Mouse (Mus musculus) myocyte (in vitro differentiated cells): ENCODE measurements at regions not wholly inside any gene's neighbourhood (a gene's known extent, or its start where the extent isn't known, plus 50 kb on each side); places are given as distances from the start of the nearest gene placed in this dataset.

Experiments used
- H3K27me3 ChIP-seq: one replicate; pipeline ENCODE4 v1.6.1; 2011; ENCODE audit not compliant: control insufficient read depth, insufficient read depth, insufficient read length
- H3K36me3 ChIP-seq: one replicate; pipeline ENCODE4 v1.6.1; 2011; ENCODE audit not compliant: control insufficient read depth, insufficient read depth
- H3K4me2 ChIP-seq: one replicate; pipeline ENCODE4 v1.6.1; 2011; ENCODE audit warnings: low read depth, control low read depth
- H3K4me3 ChIP-seq: one replicate; pipeline ENCODE4 v1.5.1; 2011; ENCODE audit warnings: mild to moderate bottlenecking, control low read depth, moderate library complexity
- H3K79me2 ChIP-seq: one replicate; pipeline ENCODE4 v1.6.1; 2011; ENCODE audit not compliant: control insufficient read depth, insufficient read depth
- H3ac ChIP-seq: one replicate; pipeline ENCODE4 v1.6.1; 2011; ENCODE audit not compliant: control insufficient read depth, insufficient read length
- CEBPB ChIP-seq: IDR thresholded peaks from 2 replicates; pipeline ENCODE4 v1.6.1; 2011; ENCODE audit warnings: mild to moderate bottlenecking, moderate library complexity; ENCODE audit not compliant: poor library complexity, insufficient read depth, severe bottlenecking
- E2F4 ChIP-seq: IDR thresholded peaks from one replicate; pipeline ENCODE4 v1.6.1; 2011; ENCODE audit warnings: mild to moderate bottlenecking, control low read depth, moderate library complexity; ENCODE audit not compliant: insufficient read depth
- MAX ChIP-seq: IDR thresholded peaks from one replicate; pipeline ENCODE4 v1.6.1; 2011; ENCODE audit warnings: low read depth, mild to moderate bottlenecking, control low read depth
- MYOD1 ChIP-seq, 3 experiments: IDR thresholded peaks; one replicate each; pipeline ENCODE4 v1.6.1; 2011; ENCODE audit warnings: control low read depth in 2 of 3, low read depth in 2 of 3, mild to moderate bottlenecking in 2 of 3, moderate library complexity in 1 of 3; ENCODE audit not compliant: insufficient read length in 2 of 3, control insufficient read depth in 1 of 3
- MYOG ChIP-seq, 3 experiments: IDR thresholded peaks; one replicate each; pipeline ENCODE4 v1.6.1; 2011; ENCODE audit warnings: control low read depth in 2 of 3, low read depth in 2 of 3, mild to moderate bottlenecking in 2 of 3; ENCODE audit not compliant: insufficient read length in 2 of 3, control insufficient read depth in 1 of 3, insufficient read depth in 1 of 3
- POLR2A ChIP-seq: IDR thresholded peaks from one replicate; pipeline ENCODE4 v1.6.1; 2011; ENCODE audit warnings: low read depth, mild to moderate bottlenecking, control low read depth, moderate library complexity; ENCODE audit not compliant: insufficient read length
- POLR2AphosphoS2 ChIP-seq: IDR thresholded peaks from one replicate; pipeline ENCODE4 v1.6.1; 2011; ENCODE audit warnings: low read depth, control low read depth; ENCODE audit not compliant: insufficient read length
- REST ChIP-seq: IDR thresholded peaks from one replicate; pipeline ENCODE4 v1.6.1; 2011; ENCODE audit warnings: mild to moderate bottlenecking, control low read depth, moderate library complexity; ENCODE audit not compliant: insufficient read depth, insufficient read length
- SRF ChIP-seq: IDR thresholded peaks from one replicate; pipeline ENCODE4 v1.6.1; 2011; ENCODE audit warnings: low read depth; ENCODE audit not compliant: control insufficient read depth, insufficient read length
- TCF12 ChIP-seq: IDR thresholded peaks from one replicate; pipeline ENCODE4 v1.6.1; 2011; ENCODE audit warnings: mild to moderate bottlenecking, control low read depth; ENCODE audit not compliant: poor library complexity, insufficient read depth, severe bottlenecking
- TCF3 ChIP-seq: IDR thresholded peaks from one replicate; pipeline ENCODE4 v1.6.1; 2011; ENCODE audit warnings: low read depth, control low read depth; ENCODE audit not compliant: insufficient read length
- USF1 ChIP-seq: IDR thresholded peaks from one replicate; pipeline ENCODE4 v1.6.1; 2011; ENCODE audit warnings: low read depth, mild to moderate bottlenecking, control low read depth, moderate library complexity

- no peak overlapping the region for H3K4me3 ChIP-seq
- no peaks in the 10 kb centered on the region for H3K79me2 ChIP-seq
- H3K27me3 ChIP-seq, result no peaks in the 10 kb centered on the region
- no peak overlapping the region for H3ac ChIP-seq
- H3K4me2 ChIP-seq, result no peak overlapping the region
- H3K36me3 ChIP-seq, result no peaks in the 10 kb centered on the region
- TF ChIP-seq MAX (no peak), USF1 (no peak), E2F4 (no peak), TCF12 (no peak), POLR2A (no peak), SRF (no peak), TCF3 (no peak)
Observed at GRCm38 (mm10) chr15:74461935-74462334, 174.2 kb downstream of the Mroh4 start.

DNA sequence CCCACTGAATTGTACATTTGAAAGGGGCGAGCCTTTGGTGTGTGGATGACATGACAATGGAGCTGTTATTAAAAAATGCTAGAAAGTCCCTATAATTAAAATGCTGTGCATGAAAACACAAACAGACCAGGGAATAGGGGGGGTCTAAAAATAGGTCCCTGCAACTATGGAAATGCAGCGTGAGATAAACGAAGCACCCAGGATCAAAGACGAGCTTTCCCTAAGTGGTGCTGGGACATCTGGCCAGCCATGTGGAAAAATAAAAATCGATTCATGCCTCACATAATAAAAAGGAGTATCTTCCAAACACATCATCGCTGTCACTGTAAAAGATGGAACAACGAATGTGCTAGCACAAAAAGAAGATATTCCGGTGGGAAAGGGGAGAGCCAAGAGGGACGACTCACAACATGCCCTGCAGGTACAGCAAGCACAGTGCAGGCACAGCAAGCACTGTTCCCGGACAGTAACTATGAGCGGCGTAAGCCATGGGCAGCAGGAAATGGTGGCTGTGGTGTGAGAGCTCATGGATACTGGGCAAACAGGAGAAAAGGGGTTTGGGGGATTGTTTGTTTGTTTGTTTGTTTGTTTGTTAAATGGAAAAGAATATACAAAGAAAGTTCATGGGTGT lies 176.7 kb downstream of the Mroh4 start:
- H3K4me2 ChIP-seq, result no peak overlapping the region
- H3K36me3 ChIP-seq, result no peaks in the 10 kb centered on the region
- H3K4me3 ChIP-seq, result no peak overlapping the region
- no peaks in the 10 kb centered on the region for H3K79me2 ChIP-seq
- H3ac ChIP-seq, result no peak overlapping the region
- H3K27me3 ChIP-seq, result no peaks in the 10 kb centered on the region
- TF ChIP-seq SRF, result no peak
- TF ChIP-seq USF1, result no peak
- TF ChIP-seq POLR2AphosphoS2, result no peak
- TF ChIP-seq TCF12, result no peak
- no peak for TF ChIP-seq MAX
- TF ChIP-seq MYOG (IDR thresholded peaks at IDR 0.05; ENCODE audit: control insufficient read depth in 1 of 3, insufficient read depth in 1 of 3, insufficient read length in 2 of 3, low read depth in 2 of 3), result no peak
- no peak for TF ChIP-seq E2F4
- TF ChIP-seq CEBPB, result no peak
- no peak for TF ChIP-seq MYOD1 (IDR thresholded peaks at IDR 0.05; ENCODE audit: control insufficient read depth in 1 of 3, insufficient read length in 2 of 3, low read depth in 2 of 3)
- no peak for TF ChIP-seq REST
- no peak for TF ChIP-seq POLR2A
- TF ChIP-seq TCF3, result no peak

GRCm38 (mm10) chr15:74458940-74459339 lies 177.2 kb downstream of the Mroh4 start:
- TF ChIP-seq MYOD1 (IDR thresholded peaks at IDR 0.05; ENCODE audit: control insufficient read depth in 1 of 3, insufficient read length in 2 of 3, low read depth in 2 of 3) (no peak), USF1 (no peak), MAX (no peak), SRF (no peak), MYOG (IDR thresholded peaks at IDR 0.05; ENCODE audit: control insufficient read depth in 1 of 3, insufficient read depth in 1 of 3, insufficient read length in 2 of 3, low read depth in 2 of 3) (no peak), POLR2A (no peak), POLR2AphosphoS2 (no peak), E2F4 (no peak), TCF3 (no peak)
- Histone ChIP-seq H3ac (no peak overlapping the region), H3K36me3 (no peaks in the 10 kb centered on the region), H3K4me3 (no peak overlapping the region), H3K79me2 (no peaks in the 10 kb centered on the region), H3K4me2 (no peak overlapping the region), H3K27me3 (no peaks in the 10 kb centered on the region)

DNA sequence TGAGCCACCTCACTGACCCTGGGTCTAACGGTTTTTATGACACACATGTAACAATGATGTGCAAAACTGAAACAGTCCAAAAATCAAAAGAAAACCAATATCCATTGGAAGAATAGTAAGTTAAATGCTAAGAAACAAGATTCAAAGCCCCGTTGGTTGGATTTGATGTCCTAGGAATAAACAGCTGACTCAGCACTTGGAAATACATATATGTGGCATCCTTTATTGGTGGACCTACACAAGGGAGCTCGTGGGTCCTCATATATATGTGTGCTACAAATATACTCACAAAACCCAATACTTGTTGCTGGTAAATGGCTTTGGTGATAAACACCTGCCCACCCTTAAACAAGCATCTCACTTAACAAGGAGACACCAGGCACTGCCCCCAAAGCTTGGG lies 178.2 kb downstream of the Mroh4 start:
- Histone ChIP-seq H3K36me3 (no peaks in the 10 kb centered on the region), H3K27me3 (no peaks in the 10 kb centered on the region), H3K4me3 (no peak overlapping the region), H3K4me2 (no peak overlapping the region), H3ac (no peak overlapping the region), H3K79me2 (no peaks in the 10 kb centered on the region)
- TF ChIP-seq TCF12 (no peak), REST (no peak), POLR2AphosphoS2 (no peak), TCF3 (no peak), E2F4 (no peak), MYOG (IDR thresholded peaks at IDR 0.05; ENCODE audit: control insufficient read depth in 1 of 3, insufficient read depth in 1 of 3, insufficient read length in 2 of 3, low read depth in 2 of 3) (no peak), USF1 (no peak), CEBPB (no peak), SRF (no peak), POLR2A (no peak), MYOD1 (IDR thresholded peaks at IDR 0.05; ENCODE audit: control insufficient read depth in 1 of 3, insufficient read length in 2 of 3, low read depth in 2 of 3) (no peak), MAX (no peak)

DNA sequence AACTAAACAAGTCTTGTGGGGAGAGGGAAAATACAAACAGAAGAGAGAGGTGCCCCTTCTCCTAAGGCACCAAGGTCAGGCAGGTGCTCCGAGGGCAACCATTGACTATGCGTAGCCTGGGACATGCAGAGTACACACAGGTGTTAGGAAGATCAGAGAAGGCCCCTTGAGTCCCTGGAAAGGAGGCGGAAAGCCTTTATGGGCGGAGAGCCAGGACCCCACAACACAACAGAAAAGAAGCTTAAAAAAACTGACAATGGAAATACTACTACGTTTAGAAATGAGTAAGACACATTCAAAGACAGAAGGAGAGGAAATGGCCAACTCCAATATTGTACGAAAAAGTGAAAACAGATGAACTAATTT lies 179.5 kb downstream of the Mroh4 start:
- Histone ChIP-seq H3ac (no peak overlapping the region), H3K79me2 (no peaks in the 10 kb centered on the region), H3K36me3 (no peaks in the 10 kb centered on the region), H3K27me3 (no peaks in the 10 kb centered on the region), H3K4me2 (no peak overlapping the region), H3K4me3 (no peak overlapping the region)
- TF ChIP-seq MYOD1 (IDR thresholded peaks at IDR 0.05; ENCODE audit: control insufficient read depth in 1 of 3, insufficient read length in 2 of 3, low read depth in 2 of 3) (no peak), SRF (no peak), TCF12 (no peak), USF1 (no peak), MAX (no peak), POLR2A (no peak), TCF3 (no peak), POLR2AphosphoS2 (no peak), REST (no peak), CEBPB (no peak), MYOG (IDR thresholded peaks at IDR 0.05; ENCODE audit: control insufficient read depth in 1 of 3, insufficient read depth in 1 of 3, insufficient read length in 2 of 3, low read depth in 2 of 3) (no peak)
